8 mouse cellular contexts compared by ENCODE assay signal in genomic region chrX:52165555-52165938, GRCm38 (mm10). TPM values are rescaled to one million over a fixed set of nuclear protein-coding genes. Genes with fewer than 3 reads are reported as not detected.
DNase-seq lines count a peak whose midpoint lies in the region; ATAC-seq and TF ChIP-seq lines count a peak whose summit lies in the region.

No protein-coding gene starts in this region.

- no peak for TF ChIP-seq EP300 in stomach, postnatal 0 days (optimal IDR thresholded peaks at IDR 0.05)

- H3K27me3 ChIP-seq in erythroblast, embryonic 14.5 days (ENCODE audit: control insufficient read depth): peaks cover 41% of the 10 kb centered on the region
- H3K27me3 ChIP-seq in megakaryocyte, embryonic 14.5 days (replicated peaks): peaks cover 56% of the 10 kb centered on the region
- peaks cover 40% of the 10 kb centered on the region for H3K27me3 ChIP-seq in liver, embryonic 12.5 days (replicated peaks)
- no peaks in the 10 kb centered on the region for H3K27me3 ChIP-seq in stomach, postnatal 0 days (ENCODE audit: control insufficient read depth, insufficient read depth, low read length)

- ATAC-seq in erythroblast, adult 5-6 weeks (replicated peaks; ENCODE audit: low FRiP score, poor library complexity, severe bottlenecking): no peak
- no peak for ATAC-seq in megakaryocyte, adult 5-6 weeks (ENCODE audit: poor library complexity, severe bottlenecking)
- ATAC-seq in liver, embryonic 12.5 days: no peak; the same call in 1 of the 2 replicates
- ATAC-seq in stomach, postnatal 0 days (ENCODE audit: low FRiP score, low TSS enrichment): peak; percentile 41; the same call in 1 of the 2 replicates

- peaks cover 25% of the 10 kb centered on the region for H3K4me1 ChIP-seq in erythroblast, embryonic 14.5 days (ENCODE audit: control insufficient read depth)
- H3K4me1 ChIP-seq in megakaryocyte, embryonic 14.5 days: peaks cover 3% of the 10 kb centered on the region; the same call in 1 of the 2 replicates
- peaks cover 23% of the 10 kb centered on the region for H3K4me1 ChIP-seq in liver, embryonic 12.5 days
- no peaks in the 10 kb centered on the region for H3K4me1 ChIP-seq in stomach, postnatal 0 days (replicated peaks; ENCODE audit: control insufficient read depth, insufficient read depth)

- H3K9ac ChIP-seq in liver, embryonic 12.5 days: peak overlapping the region; percentile 74; the same call in 1 of the 2 replicates
- H3K9ac ChIP-seq in stomach, postnatal 0 days (ENCODE audit: low read length): no peak overlapping the region

- H3K4me3 ChIP-seq in erythroblast, embryonic 14.5 days (replicated peaks): peak overlapping the region; percentile 71
- peak overlapping the region; percentile 86 for H3K4me3 ChIP-seq in megakaryocyte, embryonic 14.5 days (replicated peaks)
- H3K4me3 ChIP-seq in liver, embryonic 12.5 days: peak overlapping the region; percentile 65
- H3K4me3 ChIP-seq in stomach, postnatal 0 days (ENCODE audit: low read depth, low read length): peak overlapping the region; percentile 56; the same call in 1 of the 2 replicates

- peaks cover 12% of the 10 kb centered on the region for H3K9me3 ChIP-seq in erythroblast, embryonic 14.5 days (ENCODE audit: control insufficient read depth, low read length)
- H3K9me3 ChIP-seq in megakaryocyte, embryonic 14.5 days: peaks cover 16% of the 10 kb centered on the region; the same call in 1 of the 2 replicates
- H3K9me3 ChIP-seq in liver, embryonic 12.5 days (replicated peaks): no peaks in the 10 kb centered on the region
- no peaks in the 10 kb centered on the region for H3K9me3 ChIP-seq in stomach, postnatal 0 days (ENCODE audit: control insufficient read depth, low read length)

- TF ChIP-seq CTCF in stomach, postnatal 0 days (IDR thresholded peaks at IDR 0.05; ENCODE audit: low read depth): no peak

- peak overlapping the region; percentile 90 for H3K4me2 ChIP-seq in liver, embryonic 12.5 days
- H3K4me2 ChIP-seq in stomach, postnatal 0 days (replicated peaks; ENCODE audit: low read depth): peak overlapping the region; percentile 61

- 0 out of 2 replicates have a peak overlapping the region, but pooled peaks have one; percentile 20 for H3K27ac ChIP-seq in liver, embryonic 12.5 days
- H3K27ac ChIP-seq in stomach, postnatal 0 days (replicated peaks): no peak overlapping the region

- no peaks in the 10 kb centered on the region for H3K36me3 ChIP-seq in erythroblast, embryonic 14.5 days (ENCODE audit: control insufficient read depth)
- no peaks in the 10 kb centered on the region for H3K36me3 ChIP-seq in megakaryocyte, embryonic 14.5 days (replicated peaks; ENCODE audit: low read length)
- H3K36me3 ChIP-seq in liver, embryonic 12.5 days: no peaks in the 10 kb centered on the region
- H3K36me3 ChIP-seq in stomach, postnatal 0 days (ENCODE audit: control insufficient read depth, insufficient read depth, low read length): no peaks in the 10 kb centered on the region

- no peak for DNase-seq in stomach, postnatal 0 days (ENCODE audit: low spot score)
- no peak for DNase-seq in urinary bladder, postnatal 14 days (ENCODE audit: low spot score)
- DNase-seq in gastrocnemius, adult 8-10 months (ENCODE audit: low spot score in 2 of 2): no peak

- 33% methylated on average over 6 of the region's 7 CpGs for WGBS in liver, embryonic 12.5 days (ENCODE audit: insufficient replicate concordance)
- 25% methylated on average over 5 of the region's 7 CpGs for WGBS in stomach, postnatal 0 days

RNA-seq across cellular contexts. Expression of gene Gpc4, which starts 0.5 kb away (rescaled TPM):
- polyA plus RNA-seq in erythroblast, embryonic 14.5 days (2012): 0.23 and 0.38 TPM in 2 replicates
- total RNA-seq in erythroblast, adult 5-6 weeks (2015; ENCODE audit: low replicate concordance): 6.1 and 8.8 TPM in 2 replicates
- 3.0 and 4.2 TPM in 2 replicates for total RNA-seq in erythroblast, adult 5-6 weeks (2017; ENCODE audit: low replicate concordance)
- polyA plus RNA-seq in megakaryocyte, embryonic 14.5 days (2012; ENCODE audit: insufficient read depth, low replicate concordance): 1.6 and 3.6 TPM in 2 replicates
- total RNA-seq in megakaryocyte, adult 5-6 weeks (2015): 1.0 and 1.9 TPM in 2 replicates
- 0.37 and 0.40 TPM in 2 replicates for total RNA-seq in megakaryocyte, adult 5-6 weeks (2017)
- polyA plus RNA-seq in liver, embryonic 12.5 days (2016; fragmentation: Nextera tagmentation; extraction: Ambion mirVana): 6.3 and 7.2 TPM in 2 replicates
- 23.1 and 25.0 TPM in 2 replicates for polyA plus RNA-seq in stomach, postnatal 0 days (2015; fragmentation: Nextera tagmentation; extraction: Ambion mirVana)
- total RNA-seq in gastrocnemius, adult 8-10 months (2022): 10 to 100 TPM; 29.8 to 38.1 (median 34.0) TPM
